Mouse (Mus musculus) thymus, postnatal 10 days (tissue): Measurements from ENCODE around the gene Nfkb1.

Experiments used
- DNase-seq, 2 experiments: peaks; one replicate each; pipeline ENCODE4 v3.0.0; 2021; ENCODE audit warnings: low spot score in 2 of 2

Nfkb1 gene

DNA sequence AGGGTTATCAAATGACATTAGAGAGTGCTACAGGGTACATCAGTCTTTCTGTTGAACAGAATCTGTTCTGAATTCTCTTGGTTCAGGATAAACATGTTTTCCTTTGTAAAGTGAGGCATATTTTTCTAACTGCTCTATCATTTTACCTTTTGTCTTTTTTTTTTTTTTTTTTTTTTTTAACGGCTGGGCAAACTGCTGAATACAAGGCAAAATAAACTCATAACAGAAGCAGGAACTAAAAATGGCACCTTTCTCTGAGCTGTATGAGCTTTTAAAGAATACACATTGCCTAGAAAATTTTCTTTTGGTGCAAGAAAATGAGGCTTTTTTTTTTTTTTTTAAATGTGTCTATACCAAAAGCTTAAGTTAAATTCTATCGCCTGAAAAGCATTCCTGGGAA is 105.3 kb downstream of the Nfkb1 start:
- DNase-seq, result no peak

DNA sequence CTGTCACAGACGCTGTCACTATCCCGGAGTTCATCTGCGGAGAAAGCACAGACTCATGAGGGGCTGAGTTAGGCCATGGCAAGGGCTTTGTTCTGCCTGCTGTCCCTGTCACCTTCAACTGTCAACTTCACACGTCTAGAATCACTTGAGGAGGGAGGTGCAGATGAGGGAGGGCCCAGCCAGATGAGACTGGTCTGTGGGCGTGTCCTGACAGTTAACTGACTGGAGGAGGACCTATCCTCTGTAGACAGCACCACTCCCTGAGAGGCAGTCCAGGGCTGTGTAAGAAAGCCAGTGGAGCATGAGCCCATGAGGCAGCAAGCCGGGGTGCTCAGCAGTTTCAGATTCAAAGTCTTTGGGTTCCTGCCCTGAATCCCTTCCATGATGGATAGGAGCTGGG is 105.9 kb downstream of the Nfkb1 start:
- no peak for DNase-seq

DNA sequence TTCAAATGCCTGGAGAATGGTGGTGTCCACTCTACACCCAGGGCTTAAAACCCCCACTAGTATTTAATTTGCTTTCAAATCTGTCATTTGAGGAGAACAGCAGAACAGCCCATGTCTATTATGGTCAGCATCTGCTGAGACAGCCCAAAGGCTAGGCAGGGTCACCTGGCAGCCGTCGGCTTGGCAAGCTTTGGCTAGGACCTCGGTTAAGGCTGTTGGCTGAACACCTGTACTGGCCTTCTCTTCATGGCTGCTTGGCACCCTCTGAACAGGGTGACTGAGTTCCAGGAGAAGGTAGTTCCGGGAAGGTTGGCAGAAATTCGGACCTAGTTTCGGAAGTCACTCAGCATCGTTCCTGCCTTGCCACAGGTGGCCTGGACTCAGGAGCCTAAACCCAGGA is 109.1 kb downstream of the Nfkb1 start:
- no peak for DNase-seq

DNA sequence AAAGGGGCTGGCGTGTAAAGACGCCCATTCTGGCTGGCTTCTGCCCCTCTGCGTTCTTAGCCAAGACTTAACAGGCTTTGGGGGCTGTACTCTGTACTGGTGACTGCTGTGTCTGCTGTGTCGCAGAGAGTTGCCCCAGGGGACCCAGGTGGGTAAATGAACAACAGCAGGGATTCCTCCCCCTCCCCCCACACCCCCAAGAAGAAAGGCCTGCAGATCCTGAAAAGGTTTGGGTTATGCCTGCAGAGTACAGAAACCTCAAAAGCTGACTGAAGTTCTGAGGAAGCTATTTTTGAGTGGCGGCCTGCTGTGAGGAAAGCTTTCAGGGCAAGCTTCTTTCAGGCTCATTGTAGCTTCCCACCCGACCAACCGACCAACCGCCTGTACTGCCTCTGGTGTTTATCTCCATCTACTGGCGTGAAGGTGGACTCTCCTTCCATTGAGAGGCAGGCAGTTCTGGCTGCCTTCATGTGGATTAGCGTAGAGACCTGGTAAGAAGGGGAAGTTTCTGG is 109.7 kb downstream of the Nfkb1 start:
- peak; percentile 35 to 38 for DNase-seq

DNA sequence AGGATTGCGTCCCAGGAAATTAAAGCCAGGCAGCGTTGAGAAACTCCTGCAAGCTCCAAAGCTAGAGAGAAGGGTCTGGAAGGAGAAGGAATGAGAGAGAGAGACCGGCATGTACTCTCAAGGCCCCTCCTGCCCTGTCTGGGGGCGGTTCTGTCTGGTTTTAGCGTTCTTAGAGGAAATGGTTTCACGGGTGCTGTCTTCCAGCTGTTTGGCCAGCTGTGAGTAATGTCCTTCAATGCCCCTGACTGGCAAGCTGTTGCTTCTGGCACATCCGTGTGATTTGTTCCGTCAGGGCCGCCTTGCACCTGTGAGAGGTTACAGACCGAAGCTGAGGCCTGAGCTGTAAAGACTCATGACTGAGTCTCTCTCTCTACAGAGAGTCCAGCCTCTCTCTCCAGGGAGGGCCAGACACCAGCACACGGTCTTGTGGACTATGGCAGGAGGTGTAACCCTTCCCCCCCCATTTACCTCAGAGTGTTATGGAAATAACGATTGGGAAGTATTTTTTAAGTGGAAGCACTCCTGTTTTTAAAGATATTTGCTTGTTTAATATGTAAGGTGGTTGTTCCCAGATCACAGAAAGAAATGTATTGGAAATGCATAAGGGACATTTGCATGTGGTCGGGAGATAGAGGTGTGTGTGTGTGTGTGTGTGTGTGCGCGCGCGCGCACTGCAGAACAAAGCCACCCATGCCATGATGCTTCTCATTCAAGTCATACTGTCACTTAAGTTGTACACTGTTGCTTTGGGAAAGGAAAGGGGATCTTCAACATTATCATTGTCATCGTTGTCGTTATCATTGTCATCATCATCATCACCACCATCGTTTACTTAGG is 110.7 kb downstream of the Nfkb1 start:
- no peak for DNase-seq

DNA sequence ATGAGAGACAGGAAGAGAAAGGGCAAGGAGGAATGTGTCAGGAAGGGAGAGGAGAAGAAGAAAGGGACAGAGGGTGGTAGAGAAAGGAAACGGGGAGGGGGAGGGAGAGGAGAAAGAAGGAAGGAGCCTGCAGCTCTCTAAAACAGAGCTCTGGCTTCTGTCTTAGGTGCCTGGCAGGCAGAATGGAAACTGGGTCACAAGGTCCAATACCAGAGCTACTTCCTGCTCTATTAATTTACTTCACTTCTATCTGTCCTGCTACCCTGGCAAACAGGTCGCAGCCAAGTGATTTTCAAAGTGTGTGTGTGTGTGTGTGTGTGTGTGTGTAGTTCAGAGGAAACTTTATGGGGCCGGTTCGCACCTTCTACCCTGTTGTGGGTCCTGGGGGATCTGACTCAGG is 112.2 kb downstream of the Nfkb1 start:
- DNase-seq, result no peak

DNA sequence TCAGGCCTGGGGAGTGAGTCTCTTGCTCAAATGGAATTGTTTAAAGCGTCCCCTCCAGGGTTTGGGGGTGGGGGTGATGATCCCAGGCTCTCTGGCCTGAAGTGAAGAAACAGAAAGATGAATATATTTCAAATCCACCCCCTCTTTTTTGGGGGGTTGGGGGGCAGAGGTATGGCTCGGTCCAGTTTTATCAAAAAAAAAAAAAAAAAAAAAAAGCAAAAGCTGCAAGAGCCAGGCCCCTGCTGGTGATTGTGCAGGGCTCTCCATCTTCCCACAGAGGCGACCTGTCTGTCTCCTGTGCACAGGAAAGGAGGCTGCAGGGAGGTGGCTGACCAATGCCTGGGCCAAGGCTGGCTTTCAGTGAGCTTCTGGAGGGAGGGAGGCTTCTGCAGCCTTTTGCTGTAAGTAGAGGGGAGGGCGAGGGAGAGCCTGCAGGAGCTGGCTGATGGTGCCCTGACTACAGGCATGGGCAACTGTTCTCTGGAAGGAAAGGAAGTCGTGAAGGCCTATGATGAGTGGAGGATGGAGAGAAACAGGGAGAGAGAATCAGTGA is 112.7 kb downstream of the Nfkb1 start:
- no peak for DNase-seq

DNA sequence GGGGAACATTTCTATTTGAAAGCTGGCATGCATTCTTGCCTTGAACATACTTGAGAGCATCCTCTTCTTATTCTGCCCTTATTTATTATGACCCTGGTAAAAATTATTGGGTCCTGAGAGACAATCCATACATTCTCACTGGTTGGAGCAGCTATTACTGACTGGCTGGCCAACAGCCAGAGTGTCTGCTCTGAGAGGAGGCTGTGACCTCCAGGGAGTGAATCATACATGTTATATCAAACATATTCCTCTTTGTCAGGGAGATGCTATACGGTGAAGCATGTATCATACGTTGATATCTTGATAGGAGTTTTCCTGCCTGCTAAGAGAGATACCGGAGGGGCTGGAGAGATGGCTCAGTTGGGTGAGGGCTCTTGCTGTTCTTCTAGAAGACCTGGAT is 116.2 kb downstream of the Nfkb1 start:
- no peak for DNase-seq

DNA sequence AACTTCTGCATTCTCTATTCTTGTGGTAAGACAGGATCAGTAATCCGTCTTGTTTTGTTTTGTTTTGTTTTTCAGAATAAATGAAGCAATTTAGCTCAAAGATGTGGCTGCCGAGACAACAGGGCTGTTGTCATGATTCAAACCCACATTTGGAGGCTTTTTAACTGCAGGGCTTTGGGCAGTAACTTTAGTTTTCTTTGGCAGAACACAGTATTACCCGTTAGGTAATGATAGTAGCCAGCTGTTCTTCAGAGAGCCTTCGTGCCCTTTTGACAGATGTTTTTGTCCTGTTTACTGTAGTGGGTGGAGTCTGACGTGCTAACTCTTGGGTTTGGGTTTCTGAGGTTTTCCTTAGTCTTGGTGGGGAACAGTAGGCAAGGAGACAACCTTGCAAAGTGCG is 118.3 kb downstream of the Nfkb1 start:
- DNase-seq, result no peak

DNA sequence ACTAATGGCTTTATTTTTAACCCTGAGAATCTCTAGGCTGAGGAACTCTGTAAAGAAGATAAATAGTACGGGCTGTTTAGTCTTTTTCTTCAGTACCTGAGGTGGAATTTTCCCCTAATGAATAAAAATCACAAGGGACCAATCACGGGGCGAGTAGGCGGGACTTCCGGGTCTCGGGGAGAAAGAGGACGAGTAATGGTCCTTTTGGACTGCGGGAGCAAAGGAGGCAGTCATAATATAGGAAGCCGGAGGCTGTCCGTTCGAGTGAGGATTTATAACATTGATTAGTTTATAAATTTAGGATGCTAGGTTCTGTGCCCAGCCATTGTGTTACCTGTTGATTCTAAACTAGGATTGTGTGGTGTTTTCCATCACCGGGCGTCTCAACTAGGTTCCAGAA is 119.8 kb downstream of the Nfkb1 start:
- no peak for DNase-seq

DNA sequence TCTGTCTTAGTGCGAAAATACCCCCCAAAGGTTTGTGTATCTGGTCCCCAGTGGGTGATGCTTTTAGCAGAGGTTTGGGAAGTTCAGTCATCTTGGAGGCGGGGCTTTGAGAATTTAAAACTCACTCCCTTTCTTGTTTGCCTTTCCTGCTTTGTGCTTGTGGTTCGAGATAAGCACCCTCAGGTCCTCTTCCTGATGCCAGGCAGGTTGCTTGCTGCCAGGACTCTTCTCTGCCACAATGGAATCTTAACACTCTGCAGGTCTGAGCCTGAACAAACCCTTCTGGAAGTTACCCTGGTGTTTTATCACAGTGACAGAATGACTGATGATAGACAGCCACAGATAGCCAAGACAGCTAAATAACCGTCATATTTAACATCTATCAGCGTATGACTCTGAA is 122.7 kb downstream of the Nfkb1 start:
- no peak for DNase-seq

DNA sequence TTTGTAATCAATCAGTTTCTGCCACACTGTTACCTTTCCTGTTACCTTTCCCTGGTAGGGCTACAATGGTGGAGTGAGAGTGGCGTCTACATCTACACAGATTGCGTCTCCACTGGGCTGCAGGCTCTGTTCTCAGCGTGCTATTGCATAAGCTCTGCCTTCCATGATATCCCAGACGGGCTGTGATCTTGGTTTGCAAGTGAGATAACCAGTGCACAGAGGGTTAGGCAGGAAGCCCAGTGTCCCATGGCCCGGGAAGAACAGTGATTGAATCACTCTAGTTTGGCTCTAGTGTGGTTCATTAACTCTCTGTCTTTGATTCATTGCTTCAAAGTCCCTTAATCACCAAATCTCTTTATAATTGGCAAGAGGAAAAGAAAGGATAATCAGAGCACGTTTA is 123.5 kb downstream of the Nfkb1 start:
- no peak for DNase-seq

DNA sequence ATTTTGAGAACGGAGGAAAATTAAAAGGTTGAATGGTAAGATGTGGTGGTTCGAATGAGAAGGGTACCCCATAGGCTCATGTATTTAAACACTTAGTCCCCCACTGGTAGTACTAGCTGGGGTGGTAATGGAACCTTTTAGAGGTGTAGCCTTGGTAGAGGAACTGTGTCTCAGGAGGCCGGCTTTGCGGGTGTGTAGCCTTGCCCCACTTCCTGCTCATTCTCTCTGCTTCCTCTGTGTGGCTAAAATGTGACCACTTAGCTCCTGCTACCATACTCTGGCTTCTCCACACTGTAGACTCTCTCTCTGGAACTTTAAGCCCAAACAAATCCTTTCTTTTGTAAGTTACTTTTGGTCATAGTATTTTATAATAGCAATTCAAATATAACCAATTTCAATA is 126.0 kb downstream of the Nfkb1 start:
- DNase-seq, result no peak

DNA sequence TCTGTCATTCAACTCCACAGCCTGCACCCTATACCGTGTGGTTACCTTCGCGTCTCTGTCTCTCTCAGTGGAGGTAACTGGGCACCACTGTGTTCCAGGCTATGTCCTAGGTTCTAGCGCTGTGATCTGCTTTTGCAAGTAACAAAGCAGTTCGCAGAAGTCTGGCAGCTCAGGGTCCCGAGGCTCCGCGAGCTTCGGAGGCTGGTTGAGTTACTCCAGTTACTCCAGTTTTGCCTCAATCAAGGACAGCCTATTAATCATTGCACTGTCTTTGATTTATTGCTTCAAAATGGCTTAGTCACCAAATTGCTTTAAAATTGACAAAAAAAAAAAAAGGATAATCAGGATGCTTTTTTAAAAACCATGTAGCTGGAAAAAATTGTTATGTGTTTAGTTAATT is 126.6 kb downstream of the Nfkb1 start:
- no peak for DNase-seq

DNA sequence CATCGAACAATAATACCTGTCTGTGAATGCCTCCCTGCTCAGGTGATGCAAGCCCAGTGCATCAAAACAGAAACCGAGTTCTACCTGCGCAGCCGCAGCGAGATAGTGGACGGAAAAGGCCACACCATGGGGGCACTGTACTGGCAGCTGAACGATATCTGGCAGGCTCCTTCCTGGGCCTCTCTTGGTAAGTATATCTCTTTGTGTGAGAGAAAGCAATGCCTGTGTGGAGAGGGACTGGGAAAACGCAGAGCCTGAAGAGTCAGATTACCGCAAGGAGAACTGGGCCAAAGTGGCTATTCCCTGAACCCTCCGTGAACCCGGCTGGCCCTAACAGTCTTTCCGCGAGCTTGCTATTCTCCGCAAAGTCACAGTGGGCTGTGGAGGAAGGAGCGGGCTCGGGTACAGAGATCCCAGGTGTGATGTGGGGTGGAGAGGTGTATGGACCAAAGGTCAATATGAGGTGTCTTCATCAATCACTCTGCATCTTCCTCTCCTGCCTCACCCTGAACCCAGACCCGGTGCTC is 128.1 kb downstream of the Nfkb1 start:
- DNase-seq, result no peak

DNA sequence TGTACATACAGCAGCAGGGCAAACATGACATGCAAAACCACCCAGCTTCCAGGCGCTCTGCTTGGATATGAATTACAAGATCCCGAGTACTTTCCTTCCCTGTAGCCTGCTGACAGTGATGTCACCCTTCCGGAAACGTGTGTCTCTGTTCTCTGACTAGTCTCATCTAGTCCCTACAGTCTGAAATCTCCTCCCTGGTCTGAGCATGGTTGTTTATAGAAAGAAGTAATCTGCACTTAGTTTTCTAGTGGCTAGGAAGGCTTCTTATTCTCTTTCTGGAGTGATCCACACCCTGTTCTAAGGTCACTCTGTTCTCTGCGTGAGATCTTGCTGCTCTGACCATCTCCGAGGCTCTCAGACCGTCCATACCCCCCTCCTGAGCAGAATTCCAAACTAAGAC is 129.3 kb downstream of the Nfkb1 start:
- no peak for DNase-seq

DNA sequence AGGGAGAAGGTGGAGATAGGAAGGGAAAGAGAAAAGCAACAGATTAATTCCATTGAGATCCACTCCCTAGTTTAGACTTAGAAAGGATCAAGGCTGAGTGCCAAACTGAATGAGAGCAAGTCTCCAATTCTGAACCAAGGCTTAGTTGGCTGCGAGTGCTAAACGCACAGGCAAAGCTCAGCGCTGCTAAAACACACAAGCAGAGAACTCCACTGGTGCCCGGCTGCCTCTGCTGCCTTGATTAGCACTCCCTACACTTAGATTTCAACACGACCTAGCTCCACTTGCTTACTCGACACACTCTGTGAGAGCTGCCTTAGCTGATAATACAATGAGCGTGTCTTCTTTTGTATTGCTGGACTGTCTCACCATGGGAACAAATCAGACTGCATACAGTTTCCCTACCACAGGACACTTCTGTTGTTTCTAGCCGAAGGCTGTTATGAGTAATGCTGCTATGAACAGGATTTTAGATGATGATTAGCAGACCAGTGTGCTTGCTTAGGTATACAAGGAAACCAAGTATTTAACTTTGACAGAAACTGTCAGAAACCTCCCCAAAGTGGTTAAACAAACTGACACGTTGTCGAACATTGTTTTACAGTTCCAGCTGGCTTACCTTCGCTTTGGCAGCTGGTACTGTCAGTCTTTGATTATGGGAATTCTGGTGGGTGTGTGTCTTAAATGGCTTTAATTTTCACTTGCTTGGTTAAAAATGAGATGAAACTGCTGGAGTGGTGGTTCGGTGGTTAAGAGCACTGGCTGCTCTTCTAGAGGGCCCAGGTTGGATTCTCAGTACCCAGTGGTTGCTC is 134.3 kb downstream of the Nfkb1 start:
- DNase-seq, result no peak

DNA sequence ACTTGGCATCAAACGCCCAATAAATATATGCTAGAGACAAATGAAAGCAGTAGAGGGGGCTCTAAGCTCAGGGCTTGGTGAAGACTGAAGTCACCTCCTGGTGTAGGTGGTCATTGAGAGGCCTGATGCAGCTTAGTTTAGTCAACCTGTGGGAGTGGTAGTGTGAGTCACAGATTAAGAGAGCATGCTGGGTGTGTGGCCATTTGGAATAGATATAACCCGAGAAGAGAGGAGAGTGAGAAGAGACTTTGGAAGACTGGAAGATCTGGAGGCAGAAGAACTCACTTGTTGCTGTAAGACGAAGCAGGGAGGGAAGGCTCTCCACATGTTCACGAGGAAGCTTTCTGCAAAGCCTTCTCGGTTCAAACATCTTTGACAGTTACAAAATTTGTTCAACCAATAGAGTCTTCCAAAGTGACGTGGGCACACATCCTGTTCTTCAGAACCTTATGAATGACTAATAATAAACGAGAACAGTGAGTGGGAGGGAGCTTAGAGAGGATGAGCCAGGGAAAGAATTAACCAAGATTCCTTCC is 135.2 kb downstream of the Nfkb1 start:
- DNase-seq, result peak in 1 of 2 experiments; percentile 12

DNA sequence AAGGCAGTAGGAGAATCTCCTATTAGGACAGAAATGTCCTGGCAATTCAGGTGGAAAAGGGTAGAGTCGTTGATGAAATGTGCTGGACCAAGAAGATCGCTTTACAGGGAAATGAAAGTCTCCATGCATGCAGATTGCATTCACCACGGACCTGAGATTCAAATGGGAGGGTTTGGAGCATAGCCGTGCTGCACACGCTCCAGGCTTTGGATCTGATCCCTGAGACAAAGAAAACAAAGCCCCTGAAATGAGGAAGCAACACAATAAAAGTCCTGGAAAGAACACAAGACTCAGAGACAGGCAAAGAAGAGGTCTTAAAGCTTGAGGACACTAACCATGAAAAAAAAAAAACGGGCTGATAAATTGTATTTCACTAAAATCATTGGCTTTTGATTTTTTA is 136.2 kb downstream of the Nfkb1 start:
- DNase-seq, result no peak

DNA sequence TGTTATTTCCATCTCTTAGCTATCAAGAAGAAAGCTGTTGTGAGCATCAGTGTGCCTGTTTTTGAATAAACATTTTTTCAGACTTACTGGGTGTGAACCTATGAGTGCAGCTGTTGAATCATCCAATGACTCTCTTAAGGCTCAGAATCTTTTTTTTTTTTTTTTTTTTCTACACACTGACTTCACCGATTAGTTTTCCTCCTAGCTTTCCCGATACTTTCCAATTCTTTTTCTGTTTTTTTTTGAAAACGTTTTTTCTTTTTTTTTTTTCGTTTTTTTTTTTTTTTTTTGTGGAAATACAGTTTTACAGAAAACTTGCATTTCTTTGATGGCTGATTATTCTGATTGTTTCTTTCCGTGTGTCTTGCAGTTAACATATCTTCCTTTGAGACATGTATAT is 138.5 kb downstream of the Nfkb1 start:
- no peak for DNase-seq

DNA sequence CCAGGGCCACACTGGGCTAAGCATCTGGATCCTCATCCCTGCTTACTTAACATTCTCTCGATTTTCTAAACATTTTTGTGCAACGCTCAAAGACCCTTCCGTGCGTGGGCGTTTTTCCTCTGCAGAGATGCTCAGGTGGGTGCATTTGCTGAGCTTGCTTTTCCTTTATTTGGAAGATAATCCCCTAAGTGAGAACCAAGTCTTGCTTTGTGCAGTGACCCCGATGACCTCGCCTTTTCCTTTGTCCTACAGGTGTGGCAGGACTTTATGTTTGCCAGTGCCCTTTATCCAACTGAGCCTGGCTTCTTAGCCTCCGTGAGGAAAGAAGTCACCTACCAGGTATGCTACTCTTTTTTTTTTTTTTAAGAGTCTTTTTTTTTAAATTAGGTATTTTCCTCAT is 144.0 kb downstream of the Nfkb1 start:
- no peak for DNase-seq

DNA sequence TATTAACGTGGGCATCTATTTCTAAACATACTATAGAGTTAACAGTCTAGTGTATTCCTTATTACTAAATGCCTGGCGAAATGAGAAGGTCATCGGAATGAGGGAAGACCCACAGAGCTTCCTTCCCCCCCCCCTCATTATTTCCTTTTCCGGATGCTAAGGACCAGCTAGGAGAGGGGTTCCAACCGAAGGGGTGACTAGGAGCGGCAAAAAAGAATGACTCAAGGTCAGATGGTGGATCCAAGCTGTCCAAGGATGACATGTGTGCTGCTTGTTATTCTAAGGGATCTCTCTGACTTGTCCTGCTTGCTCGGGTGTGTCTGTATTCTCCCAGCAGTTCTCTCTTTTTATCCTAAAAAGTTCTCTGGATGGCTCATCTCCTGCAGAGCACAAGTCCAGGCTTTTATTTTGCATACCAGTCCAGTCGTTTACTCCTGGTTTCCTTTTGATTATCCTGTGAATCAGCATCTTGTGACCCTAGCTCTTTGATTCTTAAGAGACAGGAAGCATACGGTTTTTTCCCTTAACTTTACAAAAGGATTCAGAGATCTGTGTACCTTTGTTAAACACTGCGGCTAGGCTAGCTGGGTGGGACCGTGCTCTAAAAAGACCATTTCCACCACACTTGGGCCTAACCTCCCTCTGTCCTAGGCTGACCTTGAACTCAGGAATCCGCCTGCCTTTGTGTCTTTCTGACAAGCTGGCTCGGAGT is 145.0 kb downstream of the Nfkb1 start:
- DNase-seq, result no peak
